Mouse (Mus musculus) lung, adult 2 months (tissue): ENCODE results near the gene Hcfc1r1.
A peak's percentile ranks its signal among the peaks of the same experiment; 100 is the strongest.

Experiments
- CTCF ChIP-seq: fragments of 200-500 bp; IDR thresholded peaks from 2 replicates; pipeline ENCODE4 v1.5.1; 2011; ENCODE audit warnings: mild to moderate bottlenecking, low read length, control low read depth; ENCODE audit not compliant: insufficient read depth
- POLR2A ChIP-seq: fragments of 200-500 bp; IDR thresholded peaks from 2 replicates; pipeline ENCODE4 v1.6.1; 2011; ENCODE audit warnings: low read depth, mild to moderate bottlenecking, control low read depth, low read length, borderline replicate concordance; ENCODE audit errors: extremely low read depth

GRCm38 (mm10) chr17:23664556-23665021 is 8.8 kb upstream of the Hcfc1r1 start:
- TF ChIP-seq POLR2A = no peak
- TF ChIP-seq CTCF = peak; percentile 51
